Mouse (Mus musculus): ENCODE data around the gene Desi1. TPM values are rescaled to one million over a fixed set of nuclear protein-coding genes. Genes with fewer than 3 reads are reported as not detected.

The Desi1 gene
- polyA plus RNA-seq, 1 experiment from 2014 or later, result 20.8 TPM

DNA sequence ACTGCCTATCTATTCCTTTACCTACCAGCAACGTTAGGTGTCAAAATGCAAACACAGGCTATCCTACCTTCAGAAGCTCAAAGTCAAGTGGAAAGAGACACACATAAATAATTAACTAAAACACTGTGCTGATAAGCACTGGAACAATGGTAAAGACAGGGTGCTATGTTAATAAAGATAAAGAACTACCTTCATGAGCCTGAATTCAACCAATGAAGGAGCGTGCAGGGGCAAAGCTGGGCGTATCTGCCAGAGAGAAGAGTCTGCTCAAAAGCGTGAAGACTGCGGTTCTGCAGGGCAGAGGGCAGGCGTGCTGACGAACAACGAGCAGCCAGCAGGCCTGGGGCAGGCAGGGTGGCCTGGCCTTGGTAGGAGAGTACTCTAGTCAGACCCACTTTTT, 29.4 kb downstream of the Desi1 start:
- 69% methylated on average over 8 of the region's 8 CpGs for WGBS
- 0 out of 2 replicates have a peak, but pooled peaks cover 3% of the 10 kb centered on the region for H3K36me3 ChIP-seq (ENCODE audit: control insufficient read depth, insufficient read depth, low read length)
- no peaks in the 10 kb centered on the region for H3K27me3 ChIP-seq (ENCODE audit: control insufficient read depth, insufficient read depth, low read length)
- H3K9me3 ChIP-seq (ENCODE audit: control insufficient read depth, low read length), result no peaks in the 10 kb centered on the region
- H3K4me2 ChIP-seq (replicated peaks; ENCODE audit: low read depth), result no peak overlapping the region
- no peak for DNase-seq (ENCODE audit: low spot score)
- H3K27ac ChIP-seq (replicated peaks), result no peak overlapping the region
- H3K9ac ChIP-seq (ENCODE audit: low read length), result no peak overlapping the region
- H3K4me1 ChIP-seq (replicated peaks; ENCODE audit: control insufficient read depth, insufficient read depth), result no peaks in the 10 kb centered on the region
- H3K4me3 ChIP-seq (ENCODE audit: low read depth, low read length), result no peak overlapping the region
- no peak for TF ChIP-seq CTCF (IDR thresholded peaks at IDR 0.05; ENCODE audit: low read depth)
- TF ChIP-seq EP300 (optimal IDR thresholded peaks at IDR 0.05), result no peak
- no peak for ATAC-seq (ENCODE audit: low FRiP score, low TSS enrichment)

DNA sequence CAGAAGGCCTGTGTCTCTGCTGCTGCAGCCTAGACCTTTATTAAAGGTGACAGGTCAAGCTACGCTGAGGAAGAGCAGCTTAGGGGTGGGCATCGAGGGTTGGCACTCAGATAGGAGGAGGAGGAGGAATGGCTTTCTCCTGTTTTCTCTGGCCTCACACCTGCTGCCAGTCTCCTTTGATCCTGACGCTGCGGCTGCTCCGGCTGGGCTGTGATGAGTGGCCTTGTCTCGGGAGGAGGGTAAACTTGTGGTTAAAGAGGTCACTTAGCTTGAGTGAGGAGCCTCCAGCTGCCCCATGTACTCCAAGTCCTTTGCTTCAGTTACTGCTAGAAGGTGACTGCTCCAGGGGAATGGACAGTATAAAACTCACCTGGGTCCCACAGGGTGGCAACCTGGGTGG, 39.7 kb downstream of the Desi1 start:
- Histone ChIP-seq H3K27me3 (ENCODE audit: control insufficient read depth, insufficient read depth, low read length) (no peaks in the 10 kb centered on the region), H3K9me3 (ENCODE audit: control insufficient read depth, low read length) (no peaks in the 10 kb centered on the region), H3K4me1 (replicated peaks; ENCODE audit: control insufficient read depth, insufficient read depth) (no peaks in the 10 kb centered on the region), H3K27ac (replicated peaks) (no peak overlapping the region), H3K9ac (ENCODE audit: low read length) (no peak overlapping the region), H3K36me3 (ENCODE audit: control insufficient read depth, insufficient read depth, low read length) (peaks cover 3% of the 10 kb centered on the region; the same call in 1 of the 2 replicates), H3K4me3 (ENCODE audit: low read depth, low read length) (no peak overlapping the region), H3K4me2 (replicated peaks; ENCODE audit: low read depth) (no peak overlapping the region)
- WGBS, result 62% methylated on average over 6 of the region's 6 CpGs
- TF ChIP-seq EP300 (optimal IDR thresholded peaks at IDR 0.05) (no peak), CTCF (IDR thresholded peaks at IDR 0.05; ENCODE audit: low read depth) (no peak)
- ATAC-seq (ENCODE audit: low FRiP score, low TSS enrichment) (no peak), DNase-seq (ENCODE audit: low spot score) (no peak)

GRCm38 (mm10) chr15:81990549-81990948, 43.1 kb downstream of the Desi1 start:
- Histone ChIP-seq H3K27ac (replicated peaks) (no peak overlapping the region), H3K4me2 (replicated peaks; ENCODE audit: low read depth) (no peak overlapping the region), H3K4me3 (ENCODE audit: low read depth, low read length) (no peak overlapping the region), H3K27me3 (ENCODE audit: control insufficient read depth, insufficient read depth, low read length) (no peaks in the 10 kb centered on the region), H3K9me3 (ENCODE audit: control insufficient read depth, low read length) (no peaks in the 10 kb centered on the region), H3K9ac (ENCODE audit: low read length) (no peak overlapping the region), H3K4me1 (replicated peaks; ENCODE audit: control insufficient read depth, insufficient read depth) (no peaks in the 10 kb centered on the region), H3K36me3 (ENCODE audit: control insufficient read depth, insufficient read depth, low read length) (peaks cover 3% of the 10 kb centered on the region; the same call in 1 of the 2 replicates)
- 51% methylated on average over 7 of the region's 7 CpGs for WGBS
- DNase-seq (ENCODE audit: low spot score) (no peak), ATAC-seq (ENCODE audit: low FRiP score, low TSS enrichment) (0 out of 2 replicates have a peak, but pooled peaks have one; percentile 16)
- TF ChIP-seq CTCF (IDR thresholded peaks at IDR 0.05; ENCODE audit: low read depth) (no peak), EP300 (optimal IDR thresholded peaks at IDR 0.05) (no peak)

GRCm38 (mm10) chr15:81989371-81990062, 44.1 kb downstream of the Desi1 start:
- 36% methylated on average over 11 of the region's 11 CpGs for WGBS
- Histone ChIP-seq H3K36me3 (ENCODE audit: control insufficient read depth, insufficient read depth, low read length) (peaks cover 3% of the 10 kb centered on the region; the same call in 1 of the 2 replicates), H3K4me2 (replicated peaks; ENCODE audit: low read depth) (no peak overlapping the region), H3K27ac (replicated peaks) (no peak overlapping the region), H3K27me3 (ENCODE audit: control insufficient read depth, insufficient read depth, low read length) (no peaks in the 10 kb centered on the region), H3K9me3 (ENCODE audit: control insufficient read depth, low read length) (no peaks in the 10 kb centered on the region), H3K4me1 (replicated peaks; ENCODE audit: control insufficient read depth, insufficient read depth) (no peaks in the 10 kb centered on the region), H3K4me3 (ENCODE audit: low read depth, low read length) (no peak overlapping the region), H3K9ac (ENCODE audit: low read length) (0 out of 2 replicates have a peak overlapping the region, but pooled peaks have one; percentile 0)
- DNase-seq (ENCODE audit: low spot score), result peak; percentile 89
- ATAC-seq (ENCODE audit: low FRiP score, low TSS enrichment), result peak; percentile 71
- TF ChIP-seq CTCF (IDR thresholded peaks at IDR 0.05; ENCODE audit: low read depth) (peak; percentile 92), EP300 (optimal IDR thresholded peaks at IDR 0.05) (no peak)

GRCm38 (mm10) chr15:81987646-81988045, 46.0 kb downstream of the Desi1 start, which contains the start of gene Xrcc6:
Xrcc6 (plus strand) TSS chr15:81987835.
- no peaks in the 10 kb centered on the region for H3K36me3 ChIP-seq (ENCODE audit: control insufficient read depth, insufficient read depth, low read length)
- H3K4me1 ChIP-seq (replicated peaks; ENCODE audit: control insufficient read depth, insufficient read depth), result no peaks in the 10 kb centered on the region
- TF ChIP-seq EP300 (optimal IDR thresholded peaks at IDR 0.05) (no peak), CTCF (IDR thresholded peaks at IDR 0.05; ENCODE audit: low read depth) (no peak)
- H3K27me3 ChIP-seq (ENCODE audit: control insufficient read depth, insufficient read depth, low read length), result no peaks in the 10 kb centered on the region
- H3K4me2 ChIP-seq (replicated peaks; ENCODE audit: low read depth), result no peak within 1 kb of the TSS
- DNase-seq (ENCODE audit: low spot score) (no peak), ATAC-seq (ENCODE audit: low FRiP score, low TSS enrichment) (no peak)
- WGBS, result 72% methylated on average over 3 of the region's 3 CpGs
- H3K4me3 ChIP-seq (ENCODE audit: low read depth, low read length), result no peak within 1 kb of the TSS
- H3K9ac ChIP-seq (ENCODE audit: low read length), result no peak within 1 kb of the TSS
- H3K9me3 ChIP-seq (ENCODE audit: control insufficient read depth, low read length), result no peaks in the 10 kb centered on the region
- no peak within 1 kb of the TSS for H3K27ac ChIP-seq (replicated peaks)
